Mouse (Mus musculus) limb, embryonic 13.5 days (tissue): ENCODE measurements around the gene Manba. TPM values are rescaled to one million over a fixed set of nuclear protein-coding genes. Genes with fewer than 3 reads are reported as not detected.

Source experiments
- ATAC-seq: fragments of 200-750 bp; cut with Nextera tagmentation; 2 replicates; pipeline ENCODE4 v1.8.0; 2017; ENCODE audit warnings: low read depth, moderate number of reproducible peaks, moderate TSS enrichment; ENCODE audit not compliant: low FRiP score
- H3K27ac ChIP-seq: fragments of 300-500 bp; sonication (generic); 2 replicates; pipeline ENCODE4 v1.5.1; 2015; ENCODE audit warnings: inconsistent platforms, mild to moderate bottlenecking, moderate library complexity
- H3K27me3 ChIP-seq: fragments of 300-500 bp; sonication (generic); 2 replicates; pipeline ENCODE4 v1.6.1; 2015; ENCODE audit warnings: mild to moderate bottlenecking, inconsistent platforms
- H3K36me3 ChIP-seq: fragments of 300-500 bp; sonication (generic); 2 replicates; pipeline ENCODE4 v1.6.1; 2015; ENCODE audit warnings: inconsistent platforms, mild to moderate bottlenecking, moderate library complexity
- H3K4me1 ChIP-seq: fragments of 300-500 bp; sonication (generic); 2 replicates; pipeline ENCODE4 v1.6.1; 2015; ENCODE audit warnings: inconsistent platforms
- H3K4me2 ChIP-seq: fragments of 300-500 bp; sonication (generic); replicated peaks from 2 replicates; pipeline ENCODE4 v1.6.1; 2015; ENCODE audit warnings: inconsistent platforms, mild to moderate bottlenecking, moderate library complexity
- H3K4me3 ChIP-seq: fragments of 300-500 bp; sonication (generic); 2 replicates; pipeline ENCODE4 v1.5.1; 2015; ENCODE audit warnings: moderate library complexity, mild to moderate bottlenecking, inconsistent platforms
- H3K9ac ChIP-seq: fragments of 300-500 bp; sonication (generic); 2 replicates; pipeline ENCODE4 v1.6.1; 2015; ENCODE audit warnings: mild to moderate bottlenecking, inconsistent platforms
- H3K9me3 ChIP-seq: fragments of 300-500 bp; sonication (generic); 2 replicates; pipeline ENCODE4 v1.6.1; 2016; ENCODE audit warnings: inconsistent platforms
- WGBS: fragments of 180-500 bp; shearing (Covaris S2); methylation state at CpG from one replicate; pipeline ENCODE4 v1.1.7; 2015; 5-methylcytosine and 5-hydroxymethylcytosine counted together
- polyA plus RNA-seq: library from polyadenylated mRNA; unstranded; fragments of >200 nt; fragmentation: Nextera tagmentation; extraction: Ambion mirVana; gene quantifications from 2 replicates; pipeline ENCODE4 v1.2.1, GENCODE M21; 2015

Manba gene
- polyA plus RNA-seq, 1 experiment from 2014 or later: 5.7 TPM

GRCm38 (mm10) chr3:135616730-135617129, 131.3 kb downstream of the Manba start:
- Histone ChIP-seq H3K4me1 (no peaks in the 10 kb centered on the region), H3K27me3 (no peaks in the 10 kb centered on the region), H3K4me3 (no peak overlapping the region), H3K9me3 (no peaks in the 10 kb centered on the region), H3K4me2 (no peak overlapping the region), H3K9ac (no peak overlapping the region), H3K27ac (no peak overlapping the region), H3K36me3 (peaks cover 70% of the 10 kb centered on the region)
- WGBS: 93% methylated on average over 7 of the region's 7 CpGs
- no peak for ATAC-seq

Other genes with a start within 250 kb of the Manba start
- gene Bdh2, start 204.4 kb upstream of the Manba start, polyA plus RNA-seq: 21.3 and 24.8 TPM in 2 replicates
- 3.1 and 5.0 TPM in 2 replicates for gene Slc9b2, start 177.9 kb upstream of the Manba start, polyA plus RNA-seq
- gene Slc9b1, start 137.6 kb upstream of the Manba start, polyA plus RNA-seq: 0.23 and 0.28 TPM in 2 replicates
- 66.8 and 67.7 TPM in 2 replicates for gene Cisd2, start 61.7 kb upstream of the Manba start, polyA plus RNA-seq
- 506 and 507 TPM in 2 replicates for gene Ube2d3, start 47.5 kb upstream of the Manba start, polyA plus RNA-seq
- gene Nfkb1, start 205.9 kb downstream of the Manba start, polyA plus RNA-seq: 15.8 and 16.0 TPM in 2 replicates